Mouse (Mus musculus): ENCODE data around the gene Tceal5.

DNA sequence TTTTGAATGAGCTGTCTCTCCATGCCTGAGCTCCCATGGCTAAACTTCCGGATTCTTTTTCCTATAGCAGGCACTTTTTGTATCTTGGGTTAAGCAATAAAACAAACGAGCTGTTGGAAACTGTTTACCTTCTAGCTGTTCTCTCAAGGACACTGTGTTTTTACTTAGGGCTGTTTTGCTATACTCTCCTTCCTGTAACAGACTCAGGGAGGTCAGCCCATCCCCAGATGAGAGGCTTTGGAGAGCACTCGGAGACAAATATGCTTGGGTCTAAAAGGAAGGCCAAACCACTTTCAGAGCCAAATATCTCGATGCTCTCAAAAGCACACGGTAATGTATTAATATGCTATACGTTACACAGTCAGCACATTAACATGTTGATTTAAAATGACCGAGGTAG lies 46.0 kb upstream of the Tceal5 start:
- TF ChIP-seq CTCF (IDR thresholded peaks at IDR 0.05; ENCODE audit: insufficient read depth, low read depth, low read length) (no peak), POLR2A (IDR thresholded peaks at IDR 0.05; ENCODE audit: insufficient read depth, low read depth, low read length) (no peak)
